Mouse (Mus musculus): ENCODE results near the gene Col13a1. TPM values are rescaled to one million over a fixed set of nuclear protein-coding genes. Genes with fewer than 3 reads are reported as not detected.

Col13a1 gene
- polyA plus RNA-seq, 1 experiment = 25.3 TPM

GRCm38 (mm10) chr10:61798133-61798576 lies 180.8 kb downstream of the Col13a1 start:
- WGBS = 47% methylated on average over 15 of the region's 15 CpGs
- H3K4me3 ChIP-seq (replicated peaks; ENCODE audit: extremely low read depth, low read depth, low read length) = no peak overlapping the region
- peaks cover under 1% of the 10 kb centered on the region for H3K4me1 ChIP-seq (ENCODE audit: control insufficient read depth, insufficient read depth, low read length)
- no peak for DNase-seq
- TF ChIP-seq POLR2A (IDR thresholded peaks at IDR 0.05; ENCODE audit: borderline replicate concordance, extremely low read depth, low read depth, low read length) (no peak), CTCF (IDR thresholded peaks at IDR 0.05; ENCODE audit: insufficient read depth, low read length) (no peak)

- 23% methylated on average over 8 of the region's 8 CpGs for WGBS
- no peak for TF ChIP-seq CTCF (IDR thresholded peaks at IDR 0.05; ENCODE audit: insufficient read depth, low read length)
- no peak for TF ChIP-seq POLR2A (IDR thresholded peaks at IDR 0.05; ENCODE audit: borderline replicate concordance, extremely low read depth, low read depth, low read length)
- Histone ChIP-seq H3K4me3 (replicated peaks; ENCODE audit: extremely low read depth, low read depth, low read length) (no peak overlapping the region), H3K4me1 (ENCODE audit: control insufficient read depth, insufficient read depth, low read length) (peaks cover 2% of the 10 kb centered on the region)
- no peak for DNase-seq
Measured at GRCm38 (mm10) chr10:61795458-61795857, 183.4 kb downstream of the Col13a1 start.

- DNase-seq = no peak
- WGBS = 40% methylated on average over 10 of the region's 10 CpGs
- TF ChIP-seq CTCF (IDR thresholded peaks at IDR 0.05; ENCODE audit: insufficient read depth, low read length) (no peak), POLR2A (IDR thresholded peaks at IDR 0.05; ENCODE audit: borderline replicate concordance, extremely low read depth, low read depth, low read length) (no peak)
Measured at GRCm38 (mm10) chr10:61794971-61795370, 183.9 kb downstream of the Col13a1 start.

GRCm38 (mm10) chr10:61793015-61793414 lies 185.9 kb downstream of the Col13a1 start:
- TF ChIP-seq POLR2A (IDR thresholded peaks at IDR 0.05; ENCODE audit: borderline replicate concordance, extremely low read depth, low read depth, low read length) (no peak), CTCF (IDR thresholded peaks at IDR 0.05; ENCODE audit: insufficient read depth, low read length) (no peak)
- H3K4me3 ChIP-seq (replicated peaks; ENCODE audit: extremely low read depth, low read depth, low read length) = no peak overlapping the region
- WGBS = 44% methylated on average over 8 of the region's 8 CpGs
- peaks cover 2% of the 10 kb centered on the region for H3K4me1 ChIP-seq (ENCODE audit: control insufficient read depth, insufficient read depth, low read length)
- DNase-seq = no peak

More at GRCm38 (mm10) chr10:61794971-61795370, 183.9 kb downstream of the Col13a1 start:
- Histone ChIP-seq H3K4me3 (replicated peaks; ENCODE audit: extremely low read depth, low read depth, low read length) (no peak overlapping the region), H3K4me1 (ENCODE audit: control insufficient read depth, insufficient read depth, low read length) (peaks cover 2% of the 10 kb centered on the region)

GRCm38 (mm10) chr10:61788499-61788898 lies 190.4 kb downstream of the Col13a1 start:
- no peak for DNase-seq
- WGBS = 95% methylated on average over 5 of the region's 5 CpGs
- Histone ChIP-seq H3K4me1 (ENCODE audit: control insufficient read depth, insufficient read depth, low read length) (peaks cover 2% of the 10 kb centered on the region; the same call in 1 of the 2 replicates), H3K4me3 (replicated peaks; ENCODE audit: extremely low read depth, low read depth, low read length) (no peak overlapping the region)
- TF ChIP-seq POLR2A (IDR thresholded peaks at IDR 0.05; ENCODE audit: borderline replicate concordance, extremely low read depth, low read depth, low read length) = no peak
- no peak for TF ChIP-seq CTCF (IDR thresholded peaks at IDR 0.05; ENCODE audit: insufficient read depth, low read length)

Other genes starting within 250 kb of the Col13a1 start
- 5.4 and 6.5 TPM in 2 replicates for gene H2afy2, start 195.0 kb downstream of the Col13a1 start, polyA plus RNA-seq (2012; rRNA removed)
- gene Neurog3, start 154.0 kb upstream of the Col13a1 start, polyA plus RNA-seq (2012; rRNA removed) = not detected in 2 replicates
- gene Fam241b, start 164.8 kb upstream of the Col13a1 start, polyA plus RNA-seq (2012; rRNA removed) = 10.0 and 11.1 TPM in 2 replicates

All from lung, adult 2 months (tissue).